Mouse (Mus musculus) neural tube, embryonic 13.5 days (tissue): ENCODE measurements around the gene Htra1. TPM values are rescaled to one million over a fixed set of nuclear protein-coding genes. Genes with fewer than 3 reads are reported as not detected.
A peak's percentile ranks its signal among the peaks of the same experiment; 100 is the strongest.

ENCODE experiments used
- ATAC-seq: fragments of 200-750 bp; cut with Nextera tagmentation; 2 replicates; pipeline ENCODE4 v1.8.0; 2017; ENCODE audit warnings: low read depth, mild to moderate bottlenecking, moderate TSS enrichment, moderate library complexity
- H3K27ac ChIP-seq: fragments of 300-500 bp; sonication (generic); replicated peaks from 2 replicates; pipeline ENCODE4 v1.5.1; 2015; ENCODE audit warnings: moderate library complexity, mild to moderate bottlenecking, inconsistent platforms
- H3K27me3 ChIP-seq: fragments of 300-500 bp; sonication (generic); 2 replicates; pipeline ENCODE4 v1.6.1; 2015; ENCODE audit warnings: mild to moderate bottlenecking, inconsistent platforms
- H3K36me3 ChIP-seq: fragments of 300-500 bp; sonication (generic); 2 replicates; pipeline ENCODE4 v1.6.1; 2015; ENCODE audit warnings: mild to moderate bottlenecking, inconsistent platforms
- H3K4me1 ChIP-seq: fragments of 300-500 bp; sonication (generic); replicated peaks from 2 replicates; pipeline ENCODE4 v1.6.1; 2015; ENCODE audit warnings: inconsistent platforms
- H3K4me2 ChIP-seq: fragments of 300-500 bp; sonication (generic); 2 replicates; pipeline ENCODE4 v1.6.1; 2015; ENCODE audit warnings: inconsistent platforms, mild to moderate bottlenecking, moderate library complexity
- H3K4me3 ChIP-seq: fragments of 300-500 bp; sonication (generic); 2 replicates; pipeline ENCODE4 v1.5.1; 2015; ENCODE audit warnings: mild to moderate bottlenecking, inconsistent platforms
- H3K9ac ChIP-seq: fragments of 300-500 bp; sonication (generic); 2 replicates; pipeline ENCODE4 v1.6.1; 2015; ENCODE audit warnings: moderate library complexity, mild to moderate bottlenecking, inconsistent platforms
- H3K9me3 ChIP-seq: fragments of 300-500 bp; sonication (generic); 2 replicates; pipeline ENCODE4 v1.6.1; 2016; ENCODE audit warnings: inconsistent platforms
- WGBS: fragments of 180-500 bp; shearing (Covaris S2); methylation state at CpG from one replicate; pipeline ENCODE4 v1.1.7; 2015; 5-methylcytosine and 5-hydroxymethylcytosine counted together
- polyA plus RNA-seq: library from polyadenylated mRNA; unstranded; fragments of >200 nt; fragmentation: Nextera tagmentation; extraction: Ambion mirVana; gene quantifications from 2 replicates; pipeline ENCODE4 v1.2.1, GENCODE M21; 2015

The Htra1 gene
- polyA plus RNA-seq, 1 experiment from 2014 or later = 11.1 TPM

DNA sequence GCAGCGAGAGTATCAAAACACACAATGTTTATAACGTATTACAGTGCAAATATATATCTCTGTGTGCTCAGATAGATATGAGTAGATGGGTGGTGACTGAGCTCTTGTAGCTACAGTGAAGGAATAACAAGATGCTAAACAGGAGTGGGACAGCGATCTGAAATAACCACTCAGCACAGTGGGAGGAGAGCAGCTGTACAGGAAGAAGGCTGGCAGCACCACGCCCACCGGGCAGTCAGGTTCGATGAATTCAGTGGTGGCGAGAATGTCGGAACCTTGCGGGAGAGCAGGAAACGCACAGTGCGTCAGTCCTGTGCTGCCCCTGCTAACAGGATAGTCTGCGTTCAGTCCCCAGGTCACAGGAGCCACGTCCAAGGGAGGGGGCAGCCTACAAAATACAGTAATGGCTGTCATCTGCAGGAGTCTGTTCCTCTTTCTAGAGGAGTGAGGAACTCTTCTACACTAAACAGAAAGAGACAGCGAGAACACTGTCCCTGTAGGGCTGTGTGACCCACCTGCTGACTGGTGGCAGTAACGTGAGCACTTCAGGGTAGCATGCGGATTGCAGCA is 32.3 kb upstream of the Htra1 start:
- H3K27ac ChIP-seq = no peak overlapping the region
- H3K9me3 ChIP-seq = no peaks in the 10 kb centered on the region
- H3K9ac ChIP-seq = no peak overlapping the region
- H3K4me1 ChIP-seq = no peaks in the 10 kb centered on the region
- no peak overlapping the region for H3K4me3 ChIP-seq
- 89% methylated on average over 16 of the region's 16 CpGs for WGBS
- no peak for ATAC-seq
- no peaks in the 10 kb centered on the region for H3K27me3 ChIP-seq
- H3K36me3 ChIP-seq = peaks cover 41% of the 10 kb centered on the region
- H3K4me2 ChIP-seq = no peak overlapping the region

DNA sequence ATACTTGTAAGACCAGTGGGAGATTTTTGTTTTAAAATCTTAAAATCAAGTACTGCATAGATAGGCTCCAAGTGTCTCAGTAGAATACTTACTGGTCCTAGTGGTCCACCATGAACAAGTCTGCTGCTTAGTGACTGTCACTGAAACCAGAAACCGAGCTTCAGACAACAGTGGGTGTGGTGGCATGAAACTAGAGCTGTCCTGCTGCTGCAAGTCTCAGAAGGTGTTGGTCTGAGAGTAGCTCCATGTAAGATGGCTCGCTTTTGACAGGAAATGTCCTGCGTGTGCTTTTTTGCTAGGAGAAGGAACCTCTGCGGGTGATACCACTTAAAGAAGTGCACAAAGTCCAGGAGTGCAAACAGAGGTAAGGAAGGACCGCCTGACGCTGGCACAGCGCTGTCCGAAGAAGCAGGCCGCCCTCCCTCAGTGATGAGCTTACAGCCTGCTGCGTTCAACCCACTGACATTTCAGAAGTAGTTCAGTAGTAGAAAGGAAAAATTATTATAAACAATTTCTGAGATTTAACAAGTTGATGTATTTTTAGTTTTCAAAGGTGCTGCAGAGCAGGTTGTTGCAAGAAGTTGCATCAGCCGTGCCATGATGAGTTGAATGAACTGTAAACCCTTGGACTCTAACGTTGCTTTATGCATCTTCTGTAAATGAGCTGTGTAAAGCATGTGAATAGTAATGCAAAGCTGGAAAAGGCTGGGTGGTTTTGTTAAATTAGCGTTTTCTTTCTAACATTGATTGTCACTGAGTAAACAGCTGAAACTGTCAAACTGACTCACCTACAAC is 31.1 kb upstream of the Htra1 start:
- Histone ChIP-seq H3K27ac (no peak overlapping the region), H3K36me3 (peaks cover 47% of the 10 kb centered on the region), H3K4me1 (no peaks in the 10 kb centered on the region), H3K4me3 (no peak overlapping the region), H3K27me3 (no peaks in the 10 kb centered on the region), H3K4me2 (no peak overlapping the region), H3K9me3 (no peaks in the 10 kb centered on the region), H3K9ac (no peak overlapping the region)
- WGBS = 89% methylated on average over 13 of the region's 13 CpGs
- ATAC-seq = no peak

DNA sequence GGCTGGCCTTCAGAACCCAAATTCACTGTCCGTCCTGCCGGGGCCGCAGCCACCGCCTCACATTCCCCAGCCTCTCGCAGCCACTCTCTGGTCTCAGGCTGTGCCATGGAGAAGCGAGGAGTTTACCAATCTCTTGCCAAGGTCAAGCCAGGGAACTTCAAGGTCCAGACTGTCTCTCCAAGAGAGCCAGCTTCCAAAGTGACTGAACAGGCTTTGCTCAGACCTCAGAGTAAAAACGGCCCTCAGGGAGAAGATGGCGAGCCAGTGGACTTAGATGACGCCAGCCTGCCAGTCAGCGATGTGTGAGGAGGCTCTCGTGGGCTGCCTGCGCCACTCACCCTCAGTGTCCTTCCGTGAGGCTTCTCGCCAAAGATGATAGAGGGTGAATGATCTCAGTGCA is 25.1 kb upstream of the Htra1 start:
- no peak overlapping the region for H3K4me2 ChIP-seq
- ATAC-seq = no peak
- H3K4me3 ChIP-seq = no peak overlapping the region
- H3K9me3 ChIP-seq = no peaks in the 10 kb centered on the region
- peaks cover 48% of the 10 kb centered on the region for H3K36me3 ChIP-seq
- no peaks in the 10 kb centered on the region for H3K27me3 ChIP-seq
- H3K27ac ChIP-seq = no peak overlapping the region
- H3K9ac ChIP-seq = no peak overlapping the region
- no peaks in the 10 kb centered on the region for H3K4me1 ChIP-seq
- WGBS = 94% methylated on average over 14 of the region's 14 CpGs

DNA sequence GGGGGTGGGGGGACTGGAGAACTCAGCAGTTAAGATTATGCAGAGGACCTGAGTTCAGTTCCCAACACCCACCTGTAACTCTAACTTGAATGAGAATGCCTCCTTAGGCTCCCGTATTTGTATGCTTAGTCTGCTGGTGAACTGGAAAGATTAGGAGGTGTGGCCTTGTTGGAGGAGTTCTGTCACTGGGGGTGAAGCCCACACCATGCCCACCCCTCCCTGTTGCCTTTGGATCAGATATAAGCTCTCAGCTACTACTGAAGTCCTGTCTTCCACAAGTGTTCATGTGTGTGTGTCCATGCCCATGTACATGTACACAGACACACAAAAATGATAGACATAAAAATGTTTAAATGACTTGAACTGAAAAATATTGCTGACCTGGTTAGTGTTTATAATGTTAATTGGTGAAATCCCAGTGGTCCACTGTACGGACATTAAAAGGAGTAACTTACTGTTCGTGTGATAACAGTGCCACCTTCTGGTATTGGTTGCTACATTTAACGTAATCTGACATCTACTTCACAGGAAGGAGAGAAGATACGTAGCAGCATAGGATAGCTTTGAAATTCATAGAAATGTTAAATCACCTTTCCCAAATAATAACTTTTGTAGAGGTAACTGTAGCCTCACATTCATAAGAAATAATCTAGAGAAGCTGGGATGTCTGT is 21.1 kb upstream of the Htra1 start:
- H3K4me2 ChIP-seq = no peak overlapping the region
- 57% methylated on average over 5 of the region's 5 CpGs for WGBS
- no peaks in the 10 kb centered on the region for H3K9me3 ChIP-seq
- H3K4me3 ChIP-seq = no peak overlapping the region
- peaks cover 35% of the 10 kb centered on the region for H3K36me3 ChIP-seq
- H3K27ac ChIP-seq = no peak overlapping the region
- no peaks in the 10 kb centered on the region for H3K4me1 ChIP-seq
- ATAC-seq = no peak
- H3K27me3 ChIP-seq = no peaks in the 10 kb centered on the region
- H3K9ac ChIP-seq = no peak overlapping the region

DNA sequence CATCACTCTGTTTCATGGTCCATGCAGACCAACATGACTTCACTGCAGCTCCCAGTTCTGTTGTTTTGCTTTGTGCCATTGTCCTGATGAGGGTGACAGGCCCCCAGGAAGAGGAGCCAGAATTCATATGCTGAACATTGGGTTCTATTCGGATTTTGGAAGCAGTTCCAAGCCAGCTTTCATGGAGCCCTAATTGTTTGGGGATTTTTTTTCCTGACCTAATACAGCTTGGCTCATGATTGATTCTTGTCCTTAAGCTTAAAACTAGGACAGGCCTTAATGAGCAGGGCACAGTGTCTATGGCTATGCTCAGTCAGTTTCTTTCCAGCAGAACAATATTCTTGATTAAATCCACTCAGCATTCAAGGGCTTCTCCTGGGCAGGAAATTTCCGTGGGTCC is 17.7 kb upstream of the Htra1 start:
- WGBS = 59% methylated on average over 2 of the region's 2 CpGs
- Histone ChIP-seq H3K27ac (no peak overlapping the region), H3K4me3 (no peak overlapping the region), H3K4me1 (0 out of 2 replicates have a peak, but pooled peaks cover 3% of the 10 kb centered on the region), H3K27me3 (no peaks in the 10 kb centered on the region), H3K9ac (no peak overlapping the region), H3K9me3 (no peaks in the 10 kb centered on the region), H3K4me2 (no peak overlapping the region), H3K36me3 (peaks cover 10% of the 10 kb centered on the region)
- no peak for ATAC-seq

DNA sequence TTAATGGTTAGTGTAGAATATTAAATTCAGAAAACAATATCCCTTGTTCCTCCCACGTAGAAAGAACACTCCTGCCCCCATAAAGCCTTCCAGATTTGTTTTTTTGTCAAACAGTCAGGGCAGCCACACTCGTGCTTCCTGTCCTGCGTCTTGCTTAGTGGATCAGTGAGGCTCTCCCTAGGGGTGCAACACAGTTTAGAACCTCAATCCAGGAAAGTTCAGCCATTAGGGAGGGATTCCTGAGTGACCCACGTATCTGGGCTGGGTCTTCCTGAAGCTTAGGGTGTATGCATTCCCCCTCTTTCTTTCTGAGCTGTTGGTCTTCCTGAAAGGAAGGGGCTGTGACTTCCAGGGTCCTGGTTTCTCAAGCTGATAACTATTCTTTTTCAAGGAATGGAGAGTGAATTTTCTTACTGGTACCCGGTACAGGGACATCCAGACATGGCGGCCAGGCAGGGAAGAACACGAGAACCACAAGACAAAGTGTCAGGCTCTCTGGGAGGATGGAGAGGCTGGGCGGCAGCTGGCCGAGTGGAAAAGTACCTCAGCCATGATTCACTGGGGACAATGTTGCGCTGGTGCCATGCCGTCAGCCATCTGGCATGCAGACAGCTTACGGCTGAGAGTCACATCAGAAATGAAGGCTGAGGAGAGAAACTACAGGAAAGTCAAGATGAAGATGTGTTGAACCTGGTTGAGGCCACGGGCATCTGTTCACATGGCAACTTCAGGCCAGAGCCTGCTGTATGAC is 12.8 kb upstream of the Htra1 start:
- H3K36me3 ChIP-seq = no peaks in the 10 kb centered on the region
- H3K4me1 ChIP-seq = peaks cover 3% of the 10 kb centered on the region; the same call in 1 of the 2 replicates
- H3K27me3 ChIP-seq = no peaks in the 10 kb centered on the region
- no peak for ATAC-seq
- H3K27ac ChIP-seq = no peak overlapping the region; the same call in 1 of the 2 replicates
- H3K9me3 ChIP-seq = no peaks in the 10 kb centered on the region
- no peak overlapping the region for H3K4me3 ChIP-seq
- no peak overlapping the region for H3K4me2 ChIP-seq
- 57% methylated on average over 13 of the region's 13 CpGs for WGBS
- H3K9ac ChIP-seq = no peak overlapping the region

DNA sequence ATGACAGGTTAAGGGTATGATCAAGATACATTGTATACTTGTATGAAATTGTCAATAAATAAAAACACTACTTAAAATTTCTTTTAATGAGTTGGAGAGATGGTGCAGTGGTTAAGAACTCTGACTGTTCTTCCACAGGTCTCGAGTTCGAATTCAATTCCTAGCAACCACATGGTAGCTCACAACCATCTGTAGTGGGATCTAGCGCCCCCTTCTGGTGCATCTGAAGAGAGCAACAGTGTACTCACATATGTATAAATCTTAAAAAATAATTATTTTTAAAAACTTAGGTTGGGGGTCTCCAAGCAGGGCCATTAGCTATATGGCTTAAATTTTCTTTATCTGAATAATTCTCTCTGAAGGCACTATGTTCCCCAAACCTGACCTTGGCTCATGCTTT is 5.5 kb upstream of the Htra1 start:
- Histone ChIP-seq H3K9ac (no peak overlapping the region), H3K4me2 (no peak overlapping the region), H3K4me1 (peaks cover 5% of the 10 kb centered on the region), H3K27ac (no peak overlapping the region), H3K27me3 (peaks cover 33% of the 10 kb centered on the region), H3K36me3 (no peaks in the 10 kb centered on the region), H3K4me3 (no peak overlapping the region), H3K9me3 (no peaks in the 10 kb centered on the region)
- no peak for ATAC-seq
- WGBS = 68% methylated on average over 3 of the region's 3 CpGs

DNA sequence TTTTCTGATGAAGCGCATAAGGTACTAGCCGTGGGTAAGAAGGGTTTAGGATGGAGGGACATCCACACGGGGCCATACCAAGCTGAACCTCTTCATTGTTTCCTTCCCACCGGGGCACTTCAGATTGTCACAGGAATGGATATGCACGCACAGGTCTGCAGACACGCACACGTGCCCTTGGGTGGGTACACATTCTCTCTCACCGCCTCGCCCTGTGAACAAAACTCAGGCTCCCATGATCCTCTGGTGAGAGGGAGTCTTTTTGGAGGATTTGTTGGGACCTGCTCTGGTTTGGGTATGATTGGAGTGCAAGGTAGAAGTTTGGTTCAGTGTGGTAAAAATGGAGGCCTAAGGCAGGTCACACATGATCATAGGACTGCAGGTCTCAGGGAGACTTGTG is 3.0 kb upstream of the Htra1 start:
- no peak overlapping the region for H3K27ac ChIP-seq
- H3K4me3 ChIP-seq = no peak overlapping the region
- H3K9me3 ChIP-seq = no peaks in the 10 kb centered on the region
- WGBS = 91% methylated on average over 9 of the region's 9 CpGs
- H3K4me1 ChIP-seq = peaks cover 21% of the 10 kb centered on the region
- ATAC-seq = no peak
- H3K4me2 ChIP-seq = no peak overlapping the region
- no peaks in the 10 kb centered on the region for H3K36me3 ChIP-seq
- peaks cover 58% of the 10 kb centered on the region for H3K27me3 ChIP-seq
- no peak overlapping the region for H3K9ac ChIP-seq

DNA sequence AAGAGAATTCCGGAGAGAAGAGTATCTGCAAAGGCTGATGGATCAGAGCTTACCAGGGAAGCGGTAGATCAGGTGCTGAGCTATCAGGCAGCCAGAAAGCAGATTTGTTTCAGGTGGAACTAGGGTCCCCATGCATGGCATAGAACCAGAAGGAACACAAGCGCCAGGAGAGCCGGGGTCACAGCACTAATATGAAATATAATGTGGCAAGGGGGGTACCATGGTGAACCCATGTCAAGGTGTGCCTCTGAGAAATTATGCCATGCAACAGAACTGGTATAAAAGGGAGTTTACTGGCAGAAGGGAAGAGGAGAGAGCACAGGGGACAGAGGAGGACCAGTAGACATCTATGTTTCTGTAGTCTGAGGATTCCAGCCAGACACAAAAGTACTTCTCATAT is 1.3 kb upstream of the Htra1 start:
- WGBS = 86% methylated on average over 4 of the region's 4 CpGs
- no peaks in the 10 kb centered on the region for H3K36me3 ChIP-seq
- no peak overlapping the region for H3K27ac ChIP-seq
- H3K9me3 ChIP-seq = no peaks in the 10 kb centered on the region
- peaks cover 21% of the 10 kb centered on the region for H3K4me1 ChIP-seq
- H3K27me3 ChIP-seq = peaks cover 74% of the 10 kb centered on the region
- H3K4me2 ChIP-seq = no peak overlapping the region
- H3K9ac ChIP-seq = no peak overlapping the region
- ATAC-seq = no peak
- H3K4me3 ChIP-seq = no peak overlapping the region

DNA sequence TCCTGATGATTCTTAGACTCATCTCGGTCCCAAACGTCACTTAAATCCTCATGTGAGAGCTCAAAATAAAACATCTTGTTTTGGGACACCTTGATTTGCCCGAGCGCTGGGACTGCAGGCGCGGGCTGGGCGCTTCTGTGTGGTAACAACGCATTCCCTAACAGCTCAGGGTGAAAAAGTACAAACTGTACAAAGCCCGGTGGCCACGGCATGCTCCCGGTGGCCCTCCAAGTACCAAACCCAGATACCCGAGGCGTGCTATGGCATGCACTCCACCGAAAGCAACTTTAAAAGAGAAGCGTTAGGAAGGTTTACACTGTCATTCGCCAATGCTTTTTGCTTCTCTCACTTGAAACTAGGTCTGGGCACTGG is 504 bp upstream of the Htra1 start:
- H3K27ac ChIP-seq = no peak overlapping the region
- peaks cover 21% of the 10 kb centered on the region for H3K4me1 ChIP-seq
- peak overlapping the region; percentile 73 for H3K4me2 ChIP-seq
- H3K36me3 ChIP-seq = no peaks in the 10 kb centered on the region
- WGBS = 12% methylated on average over 16 of the region's 16 CpGs
- H3K4me3 ChIP-seq = peak overlapping the region; percentile 49
- H3K9me3 ChIP-seq = no peaks in the 10 kb centered on the region
- peaks cover 80% of the 10 kb centered on the region for H3K27me3 ChIP-seq
- peak; percentile 3; the same call in 1 of the 2 replicates for ATAC-seq
- peak overlapping the region; percentile 64; the same call in 1 of the 2 replicates for H3K9ac ChIP-seq

DNA sequence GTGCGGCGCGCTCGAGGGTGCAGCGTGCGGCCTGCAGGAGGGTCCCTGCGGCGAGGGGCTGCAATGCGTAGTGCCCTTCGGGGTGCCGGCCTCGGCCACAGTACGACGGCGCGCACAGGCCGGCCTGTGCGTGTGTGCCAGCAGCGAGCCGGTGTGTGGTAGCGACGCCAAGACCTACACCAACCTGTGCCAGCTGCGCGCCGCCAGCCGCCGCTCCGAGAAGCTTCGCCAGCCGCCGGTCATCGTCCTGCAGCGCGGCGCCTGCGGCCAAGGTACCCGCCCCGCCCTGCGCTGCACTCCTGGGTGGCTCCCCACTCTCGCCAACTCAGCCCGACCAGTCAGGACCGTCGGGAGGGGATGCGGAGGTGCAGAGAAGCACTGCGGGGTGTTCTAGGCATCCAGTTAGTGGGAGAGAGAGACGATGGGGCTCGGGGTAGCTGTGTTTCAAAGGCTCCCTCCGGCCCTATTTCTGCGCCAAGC is 601 bp downstream of the Htra1 start:
- Histone ChIP-seq H3K4me3 (peak overlapping the region; percentile 49), H3K27me3 (peaks cover 80% of the 10 kb centered on the region), H3K4me2 (peak overlapping the region; percentile 73), H3K36me3 (no peaks in the 10 kb centered on the region), H3K4me1 (peaks cover 21% of the 10 kb centered on the region), H3K9ac (peak overlapping the region; percentile 64), H3K27ac (no peak overlapping the region), H3K9me3 (no peaks in the 10 kb centered on the region)
- under 1% methylated on average over 48 of the region's 49 CpGs for WGBS
- peak; percentile 56 for ATAC-seq
